Mouse (Mus musculus) kidney, adult 2 months (tissue): ENCODE results near the gene Arpc5. TPM values are rescaled to one million over a fixed set of nuclear protein-coding genes. Genes with fewer than 3 reads are reported as not detected.

ENCODE experiments used
- DNase-seq: peaks from one replicate; pipeline ENCODE4 v3.0.0; 2021
- H3K27ac ChIP-seq: fragments of 200-500 bp; 2 replicates; pipeline ENCODE4 v1.5.1; 2012; ENCODE audit warnings: low read depth, low read length, control low read depth, inconsistent platforms; ENCODE audit not compliant: insufficient read depth
- H3K27me3 ChIP-seq: fragments of 200-500 bp; replicated peaks from 2 replicates; pipeline ENCODE4 v1.6.1; 2012; ENCODE audit warnings: mild to moderate bottlenecking, moderate library complexity, low read length, inconsistent platforms; ENCODE audit not compliant: control insufficient read depth, insufficient read depth
- H3K36me3 ChIP-seq: fragments of 200-500 bp; 2 replicates; pipeline ENCODE4 v1.6.1; 2012; ENCODE audit warnings: mild to moderate bottlenecking, moderate library complexity, low read length, inconsistent platforms; ENCODE audit not compliant: control insufficient read depth, insufficient read depth
- H3K4me1 ChIP-seq: fragments of 200-500 bp; 2 replicates; pipeline ENCODE4 v1.6.1; 2011; ENCODE audit warnings: low read length; ENCODE audit not compliant: control insufficient read depth, insufficient read depth
- H3K4me3 ChIP-seq: fragments of 200-500 bp; 2 replicates; pipeline ENCODE4 v1.5.1; 2011; ENCODE audit warnings: mild to moderate bottlenecking, low read depth, low read length, control low read depth; ENCODE audit not compliant: insufficient read depth
- CTCF ChIP-seq: fragments of 200-500 bp; conservative IDR thresholded peaks from 2 replicates; pipeline ENCODE4 v1.5.1; 2011; ENCODE audit warnings: low read depth, mild to moderate bottlenecking, control low read depth, low read length, moderate library complexity, mixed read lengths; ENCODE audit not compliant: insufficient read depth, insufficient read length
- POLR2A ChIP-seq: fragments of 200-500 bp; IDR thresholded peaks from one replicate; pipeline ENCODE4 v1.6.1; 2011; ENCODE audit warnings: low read depth, low read length, control low read depth
- WGBS: fragments of 180-500 bp; shearing (Covaris S2); methylation state at CpG from one replicate; pipeline ENCODE4 v1.1.7; 2018; 5-methylcytosine and 5-hydroxymethylcytosine counted together
- polyA plus RNA-seq: library from polyadenylated mRNA; depleted of rRNA; stranded (reverse); fragments of >200 nt; gene quantifications from 2 replicates; pipeline ENCODE4 v1.2.3, GENCODE M21; 2012

Arpc5 gene
- polyA plus RNA-seq, 1 experiment = 67.4 TPM

DNA sequence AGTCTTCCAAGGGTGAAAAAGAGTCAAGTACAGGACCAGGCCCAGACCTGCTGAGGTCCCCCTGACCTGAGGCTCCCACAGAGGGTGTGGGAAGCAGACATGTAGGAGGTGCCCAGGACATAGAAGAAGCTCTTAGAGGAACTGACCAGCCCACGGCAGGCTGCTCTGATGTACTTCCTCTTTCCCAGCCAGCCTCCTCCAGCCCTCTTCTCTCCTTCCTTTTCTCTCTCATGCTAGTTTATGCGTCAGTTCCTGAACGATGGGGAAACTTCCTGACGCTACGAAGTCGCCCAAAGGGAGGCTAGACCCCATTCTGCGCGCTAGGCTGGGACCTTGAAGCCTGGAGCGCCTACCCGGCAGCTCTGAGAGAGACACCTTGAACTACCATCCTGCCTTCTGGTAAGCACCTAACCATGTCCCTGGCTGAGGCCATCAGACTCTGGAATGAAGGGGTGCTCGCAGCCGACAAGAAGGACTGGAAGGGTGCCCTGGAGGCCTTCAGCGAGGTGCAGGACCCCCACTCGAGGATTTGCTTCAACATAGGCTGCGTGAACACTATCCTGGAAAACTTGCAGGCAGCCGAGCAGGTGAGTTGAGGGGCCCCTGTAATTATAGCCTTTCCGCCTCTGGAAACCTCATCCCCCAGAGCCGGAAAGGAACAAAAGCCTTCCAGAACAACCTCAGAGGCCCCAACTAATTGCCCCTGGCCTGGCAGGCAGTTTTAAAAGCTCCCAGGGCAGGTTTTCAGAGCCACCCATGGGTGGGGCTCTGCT lies 41.5 kb downstream of the Arpc5 start:
- Histone ChIP-seq H3K27ac (no peak overlapping the region; the same call in 1 of the 2 replicates), H3K4me1 (no peaks in the 10 kb centered on the region), H3K27me3 (no peaks in the 10 kb centered on the region), H3K4me3 (peak overlapping the region; percentile 8; the same call in 1 of the 2 replicates), H3K36me3 (no peaks in the 10 kb centered on the region)
- no peak for DNase-seq
- 65% methylated on average over 18 of the region's 18 CpGs for WGBS
- TF ChIP-seq CTCF (no peak), POLR2A (no peak)

DNA sequence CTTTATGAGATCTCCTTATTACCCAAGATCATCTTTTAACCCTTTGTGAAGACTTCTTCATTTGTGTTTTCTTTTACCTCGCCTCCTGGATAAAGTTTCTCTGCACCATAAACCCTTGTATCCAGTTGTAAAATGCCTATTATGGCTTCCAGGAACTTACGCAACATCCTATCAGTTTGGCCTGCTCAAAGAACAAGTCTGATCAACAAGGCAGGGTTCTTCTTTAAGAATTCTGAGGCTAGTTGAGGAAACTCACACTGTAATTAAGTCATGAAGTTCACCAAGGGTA lies 42.0 kb downstream of the Arpc5 start:
- 89% methylated on average over 2 of the region's 2 CpGs for WGBS
- Histone ChIP-seq H3K36me3 (no peaks in the 10 kb centered on the region), H3K4me1 (no peaks in the 10 kb centered on the region), H3K27ac (no peak overlapping the region), H3K27me3 (no peaks in the 10 kb centered on the region), H3K4me3 (no peak overlapping the region)
- DNase-seq = no peak
- TF ChIP-seq POLR2A (no peak), CTCF (no peak)

DNA sequence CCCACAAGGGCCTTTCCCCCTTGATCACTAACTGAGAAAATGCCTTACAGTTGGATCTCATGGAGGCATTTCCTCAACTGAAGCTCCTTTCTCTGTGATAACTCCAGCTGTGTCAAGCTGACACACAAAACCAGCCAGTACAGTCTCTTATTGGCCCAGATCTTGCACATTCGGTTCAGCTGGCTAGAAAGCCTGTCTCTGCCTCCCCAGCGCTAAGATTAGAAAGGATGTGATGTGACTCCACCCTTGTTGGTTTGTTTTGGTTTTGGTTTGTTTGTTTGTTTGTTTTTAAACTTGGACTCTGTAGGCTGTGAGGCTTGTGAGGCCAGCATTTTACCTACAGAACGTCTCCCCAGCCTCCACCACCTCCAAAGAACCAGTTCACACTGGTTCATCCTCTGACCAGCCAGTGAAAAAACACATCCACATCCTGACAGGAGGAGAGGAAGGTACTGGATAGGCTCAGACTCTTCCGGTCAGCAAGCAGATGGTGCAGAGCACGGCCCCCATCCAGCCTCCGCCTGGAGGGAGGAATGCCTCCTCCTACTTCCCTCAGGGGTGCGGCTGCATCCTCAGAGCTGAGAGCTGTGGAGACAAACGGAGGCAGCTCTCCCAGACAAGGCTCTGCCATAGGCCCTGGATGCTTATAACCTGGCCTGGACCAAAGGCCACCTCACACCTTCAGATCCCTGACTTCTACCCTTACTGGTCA lies 43.4 kb downstream of the Arpc5 start:
- TF ChIP-seq POLR2A (no peak), CTCF (no peak)
- H3K27ac ChIP-seq = peak overlapping the region; percentile 44
- no peak overlapping the region for H3K4me3 ChIP-seq
- no peaks in the 10 kb centered on the region for H3K4me1 ChIP-seq
- H3K27me3 ChIP-seq = no peaks in the 10 kb centered on the region
- no peaks in the 10 kb centered on the region for H3K36me3 ChIP-seq
- DNase-seq = peak; percentile 57
- WGBS = 40% methylated on average over 8 of the region's 8 CpGs

DNA sequence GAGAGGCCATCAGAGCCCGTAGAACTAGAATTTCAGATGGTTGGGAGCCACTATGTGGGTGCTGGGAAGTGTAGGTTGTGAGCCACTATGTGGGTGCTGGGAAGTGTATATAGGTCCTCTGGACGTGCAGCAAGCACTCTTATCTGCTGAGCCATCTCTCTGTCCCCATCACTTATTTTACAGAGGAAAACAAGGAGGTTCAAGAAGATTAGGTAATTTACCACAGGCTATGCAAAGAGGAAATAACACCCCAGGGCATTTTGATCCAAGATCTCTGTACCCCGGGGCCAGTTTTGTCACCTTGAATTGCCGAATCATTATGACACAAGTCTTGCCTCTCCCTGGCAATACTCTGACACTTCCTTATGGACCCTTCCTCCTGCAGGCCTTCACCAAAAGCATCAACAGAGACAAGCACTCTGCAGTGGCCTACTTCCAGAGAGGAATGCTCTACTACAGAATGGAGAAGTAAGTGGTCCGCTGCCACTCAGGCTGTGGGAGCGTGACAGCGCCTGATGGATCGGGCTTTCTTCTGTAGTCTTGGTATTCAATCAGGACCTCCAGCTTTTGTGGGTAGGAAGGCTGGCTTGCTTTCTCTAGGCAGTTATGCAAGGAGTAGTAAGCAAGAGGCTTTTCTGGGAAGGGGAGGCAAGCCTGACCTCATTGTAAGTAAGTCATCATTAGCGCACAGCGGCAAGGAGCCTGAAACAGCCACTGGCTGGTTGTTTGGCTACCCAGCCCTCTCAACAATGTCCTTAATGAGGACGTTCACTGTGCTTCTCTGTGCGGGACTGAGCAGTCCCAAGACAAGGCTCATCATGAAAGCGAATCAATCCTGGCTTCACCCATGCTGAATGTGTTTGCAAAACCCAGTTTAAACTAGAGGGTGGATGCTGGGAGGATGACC lies 44.4 kb downstream of the Arpc5 start:
- TF ChIP-seq CTCF (no peak), POLR2A (no peak)
- no peak for DNase-seq
- no peaks in the 10 kb centered on the region for H3K27me3 ChIP-seq

DNA sequence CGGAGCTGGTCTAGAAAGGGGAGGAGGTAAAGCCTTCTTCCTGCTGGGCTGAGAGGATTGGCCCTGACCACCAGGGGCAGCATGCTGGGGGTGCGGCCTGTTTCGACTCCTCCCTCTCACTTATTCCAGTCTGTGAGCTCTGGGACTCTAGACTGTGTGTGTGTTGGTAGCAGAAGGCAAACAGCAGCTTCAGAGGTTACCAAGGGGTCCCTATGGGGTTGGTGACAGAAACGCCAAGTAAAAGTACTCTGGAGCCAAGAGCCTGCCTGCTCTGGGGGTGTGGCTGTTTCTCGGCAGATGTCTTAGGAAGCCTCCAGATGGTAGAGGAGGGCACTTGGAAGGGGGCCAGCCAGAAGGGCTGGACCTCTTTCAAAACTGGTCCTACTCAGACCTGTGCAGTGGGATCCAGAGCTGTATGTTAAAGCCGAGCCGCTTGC lies 48.9 kb downstream of the Arpc5 start:
- TF ChIP-seq POLR2A = no peak
- TF ChIP-seq CTCF = 0 out of 2 replicates have a peak, but pooled peaks have one; percentile 29
- WGBS = 46% methylated on average over 7 of the region's 7 CpGs
- no peak overlapping the region for H3K4me3 ChIP-seq
- H3K27ac ChIP-seq = no peak overlapping the region
- no peak for DNase-seq
- no peaks in the 10 kb centered on the region for H3K27me3 ChIP-seq
- no peaks in the 10 kb centered on the region for H3K36me3 ChIP-seq
- 0 out of 2 replicates have a peak, but pooled peaks cover 3% of the 10 kb centered on the region for H3K4me1 ChIP-seq

More for the DNA sequence above, 44.4 kb downstream of the Arpc5 start:
- Histone ChIP-seq H3K4me1 (no peaks in the 10 kb centered on the region), H3K36me3 (no peaks in the 10 kb centered on the region), H3K4me3 (no peak overlapping the region), H3K27ac (no peak overlapping the region)
- WGBS = 84% methylated on average over 13 of the region's 13 CpGs

DNA sequence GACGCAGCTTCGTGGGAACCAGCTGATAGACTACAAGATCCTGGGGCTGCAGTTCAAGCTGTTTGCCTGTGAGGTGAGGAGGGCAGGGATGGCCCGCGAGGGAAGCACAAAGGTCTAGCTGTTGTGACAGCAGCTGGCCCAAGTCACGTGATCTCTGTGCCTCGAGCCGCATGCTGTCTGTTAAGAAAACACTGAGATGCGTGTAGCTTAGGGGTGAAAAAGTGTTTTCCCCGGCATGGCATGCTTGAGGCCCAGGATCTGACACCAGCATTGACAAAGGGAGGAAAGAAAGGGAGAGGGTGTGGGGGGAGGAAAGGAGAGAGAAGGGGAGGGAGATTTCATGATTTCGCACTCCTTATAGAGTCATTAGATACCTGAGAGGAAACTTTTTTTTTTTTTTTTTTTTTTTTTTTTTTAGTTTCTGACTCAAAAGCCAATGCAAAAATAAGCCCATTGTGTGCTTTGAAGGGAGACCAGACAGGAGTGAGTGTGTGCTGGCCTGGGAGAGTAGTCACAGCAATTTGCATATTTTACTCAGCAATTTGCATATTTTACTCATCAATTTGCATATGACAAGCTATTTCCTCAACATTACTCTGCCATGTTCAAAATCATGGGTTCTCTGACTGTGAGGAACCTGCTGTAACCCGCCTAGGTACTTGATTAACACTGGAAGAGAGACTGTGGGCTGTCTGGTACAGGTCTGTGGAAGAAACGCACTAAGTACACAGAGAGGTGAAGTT lies 50.9 kb downstream of the Arpc5 start:
- peak overlapping the region; percentile 56 for H3K27ac ChIP-seq
- DNase-seq = no peak
- 53% methylated on average over 12 of the region's 12 CpGs for WGBS
- 0 out of 2 replicates have a peak, but pooled peaks cover 3% of the 10 kb centered on the region for H3K4me1 ChIP-seq
- H3K36me3 ChIP-seq = no peaks in the 10 kb centered on the region
- H3K27me3 ChIP-seq = no peaks in the 10 kb centered on the region
- H3K4me3 ChIP-seq = no peak overlapping the region
- TF ChIP-seq CTCF (no peak), POLR2A (no peak)
